Mouse (Mus musculus) large intestine, adult 2 months (tissue): ENCODE results near the gene Ces1c. TPM values are rescaled to one million over a fixed set of nuclear protein-coding genes. Genes with fewer than 3 reads are reported as not detected.
A peak's percentile ranks its signal among the peaks of the same experiment; 100 is the strongest.

Source experiments
- DNase-seq: peaks from one replicate; pipeline ENCODE4 v3.0.0-alpha.2; 2012; ENCODE audit warnings: low read depth, low spot score
- WGBS: fragments of 180-500 bp; shearing (Covaris S2); methylation state at CpG from one replicate; pipeline ENCODE4 v1.1.7; 2018; 5-methylcytosine and 5-hydroxymethylcytosine counted together
- polyA plus RNA-seq: library from polyadenylated mRNA; depleted of rRNA; stranded (reverse); fragments of >200 nt; gene quantifications from 2 replicates; pipeline ENCODE4 v1.2.3, GENCODE M21; 2012; rRNA removed

Gene Ces1c
- polyA plus RNA-seq, result 2.5 and 4.2 TPM in 2 replicates

GRCm38 (mm10) chr8:93131233-93131980 is at the start of gene Ces1c:
Gene Ces1c (minus strand): TSS chr8:93131283.
- no peak for DNase-seq
- WGBS, result 51% methylated on average over 3 of the region's 3 CpGs

GRCm38 (mm10) chr8:93180581-93181129 is 49.6 kb upstream of the Ces1c start:
- WGBS, result 67% methylated on average over 4 of the region's 4 CpGs

GRCm38 (mm10) chr8:93176593-93176992 is 45.5 kb upstream of the Ces1c start:
- DNase-seq, result no peak
- 50% methylated on average over 1 of the region's 1 CpGs for WGBS

More at GRCm38 (mm10) chr8:93180581-93181129, 49.6 kb upstream of the Ces1c start:
- no peak for DNase-seq

GRCm38 (mm10) chr8:93174554-93174953 is 43.5 kb upstream of the Ces1c start:
- WGBS, result 85% methylated on average over 2 of the region's 2 CpGs

GRCm38 (mm10) chr8:93171846-93172590 is 40.9 kb upstream of the Ces1c start:
- no peak for DNase-seq
- 64% methylated on average over 1 of the region's 1 CpGs for WGBS

More at GRCm38 (mm10) chr8:93174554-93174953, 43.5 kb upstream of the Ces1c start:
- DNase-seq, result no peak

GRCm38 (mm10) chr8:93163363-93163762 is 32.3 kb upstream of the Ces1c start:
- WGBS, result 88% methylated on average over 1 of the region's 1 CpGs

GRCm38 (mm10) chr8:93151401-93151800 is 20.3 kb upstream of the Ces1c start:
- DNase-seq, result no peak

More at GRCm38 (mm10) chr8:93163363-93163762, 32.3 kb upstream of the Ces1c start:
- no peak for DNase-seq

GRCm38 (mm10) chr8:93147331-93147730 is 16.2 kb upstream of the Ces1c start:
- no peak for DNase-seq

More at GRCm38 (mm10) chr8:93151401-93151800, 20.3 kb upstream of the Ces1c start:
- 77% methylated on average over 1 of the region's 1 CpGs for WGBS

GRCm38 (mm10) chr8:93140696-93141095 is 9.6 kb upstream of the Ces1c start:
- WGBS, result 27% methylated on average over 1 of the region's 1 CpGs
- peak; percentile 2 for DNase-seq

- no peak for DNase-seq
- WGBS, result 97% methylated on average over 2 of the region's 2 CpGs
Measured at GRCm38 (mm10) chr8:93132196-93132595, 1.1 kb upstream of the Ces1c start.

- 62% methylated on average over 2 of the region's 2 CpGs for WGBS
- no peak for DNase-seq
Measured at GRCm38 (mm10) chr8:93126476-93126875, 4.6 kb downstream of the Ces1c start.

- 93% methylated on average over 1 of the region's 1 CpGs for WGBS
- DNase-seq, result no peak
Measured at GRCm38 (mm10) chr8:93122005-93122404, 9.1 kb downstream of the Ces1c start.

GRCm38 (mm10) chr8:93095376-93095775 is 35.7 kb downstream of the Ces1c start:
- DNase-seq, result no peak

GRCm38 (mm10) chr8:93091324-93091723 is 39.8 kb downstream of the Ces1c start:
- WGBS, result 39% methylated on average over 1 of the region's 1 CpGs
- no peak for DNase-seq

- WGBS, result 11% methylated on average over 2 of the region's 2 CpGs
- no peak for DNase-seq
Measured at GRCm38 (mm10) chr8:93088686-93089122, 42.4 kb downstream of the Ces1c start.

- no peak for DNase-seq
- 33% methylated on average over 7 of the region's 7 CpGs for WGBS
Measured at GRCm38 (mm10) chr8:93088193-93088592, 42.9 kb downstream of the Ces1c start.

- WGBS, result 21% methylated on average over 2 of the region's 2 CpGs
- DNase-seq, result no peak
Measured at GRCm38 (mm10) chr8:93079887-93080286, 51.2 kb downstream of the Ces1c start, which contains the start of gene Ces1b. Gene Ces1b (minus strand): TSS chr8:93080017.

GRCm38 (mm10) chr8:93075251-93075650 is 55.8 kb downstream of the Ces1c start:
- WGBS, result 43% methylated on average over 4 of the region's 4 CpGs
- no peak for DNase-seq

GRCm38 (mm10) chr8:93063416-93064117 is 67.5 kb downstream of the Ces1c start:
- WGBS, result 38% methylated on average over 3 of the region's 3 CpGs
- DNase-seq, result no peak

GRCm38 (mm10) chr8:93059185-93059584 is 71.9 kb downstream of the Ces1c start:
- peak; percentile 48 for DNase-seq
- 10% methylated on average over 2 of the region's 2 CpGs for WGBS
